Comparison of ENCODE assay signal across 29 mouse cellular contexts in genomic region chr11:108809626-108810025, GRCm38 (mm10).
"Had no signal": no experiment of that assay in that cellular context is flagged by ENCODE, and none has a peak within 500 bp of the region (broad histone marks: within the 10 kb centered on the region; RNA-seq: fewer than 3 reads in every experiment).

No protein-coding gene starts in this region.

- H3K4me2 ChIP-seq: heart, embryonic 11.5 days; heart, embryonic 12.5 days; heart, embryonic 13.5 days; heart, embryonic 15.5 days; hindbrain, embryonic 12.5 days; hindbrain, embryonic 13.5 days; hindbrain, embryonic 14.5 days; hindbrain, embryonic 15.5 days; intestine, embryonic 15.5 days; kidney, embryonic 15.5 days had no signal

- DNase-seq: heart, postnatal 10 days; heart, postnatal 14 days; heart, postnatal 36 days; heart, postnatal 4 days; kidney, adult 11 months; kidney, adult 18-20 months; kidney, adult 2 months; kidney, adult 8-10 months; kidney, adult 9 months; kidney, postnatal 10 days; kidney, postnatal 14 days; kidney, postnatal 25 days; kidney, postnatal 36 days; kidney, postnatal 4 days; layer of hippocampus, adult 9-11 months; layer of hippocampus, postnatal 36 days had no signal

- H3K27me3 ChIP-seq: heart, embryonic 12.5 days; heart, embryonic 13.5 days; heart, embryonic 15.5 days; hindbrain, embryonic 12.5 days; hindbrain, embryonic 13.5 days; hindbrain, embryonic 15.5 days; intestine, embryonic 15.5 days; kidney, embryonic 15.5 days had no signal

- H3K36me3 ChIP-seq: heart, embryonic 12.5 days; heart, embryonic 13.5 days; heart, embryonic 15.5 days; hindbrain, embryonic 10.5 days; hindbrain, embryonic 12.5 days; hindbrain, embryonic 13.5 days; hindbrain, embryonic 15.5 days; intestine, embryonic 15.5 days; kidney, embryonic 15.5 days had no signal

- H3K4me3 ChIP-seq: heart, embryonic 12.5 days; heart, embryonic 13.5 days; heart, embryonic 15.5 days; hindbrain, embryonic 10.5 days; hindbrain, embryonic 12.5 days; hindbrain, embryonic 13.5 days; hindbrain, embryonic 15.5 days; intestine, embryonic 15.5 days; kidney, embryonic 15.5 days; layer of hippocampus, adult 2 months; left cerebral cortex, adult 2 months had no signal
